Mouse (Mus musculus) ovary, adult 10 weeks (tissue): Measurements from ENCODE around the gene AW549877. TPM values are rescaled to one million over a fixed set of nuclear protein-coding genes. Genes with fewer than 3 reads are reported as not detected.

ENCODE experiments used
- polyA plus RNA-seq: library from polyadenylated mRNA; stranded (reverse); fragments of 350-450 nt; fragmentation: Illumina TruSeq; extraction: RNeasy Lipid Tissue Mini Kit (QIAGEN cat#74804); gene quantifications from one replicate; pipeline ENCODE4 v1.2.3, GENCODE M21; 2014

Gene AW549877
- polyA plus RNA-seq: 172 TPM

DNA sequence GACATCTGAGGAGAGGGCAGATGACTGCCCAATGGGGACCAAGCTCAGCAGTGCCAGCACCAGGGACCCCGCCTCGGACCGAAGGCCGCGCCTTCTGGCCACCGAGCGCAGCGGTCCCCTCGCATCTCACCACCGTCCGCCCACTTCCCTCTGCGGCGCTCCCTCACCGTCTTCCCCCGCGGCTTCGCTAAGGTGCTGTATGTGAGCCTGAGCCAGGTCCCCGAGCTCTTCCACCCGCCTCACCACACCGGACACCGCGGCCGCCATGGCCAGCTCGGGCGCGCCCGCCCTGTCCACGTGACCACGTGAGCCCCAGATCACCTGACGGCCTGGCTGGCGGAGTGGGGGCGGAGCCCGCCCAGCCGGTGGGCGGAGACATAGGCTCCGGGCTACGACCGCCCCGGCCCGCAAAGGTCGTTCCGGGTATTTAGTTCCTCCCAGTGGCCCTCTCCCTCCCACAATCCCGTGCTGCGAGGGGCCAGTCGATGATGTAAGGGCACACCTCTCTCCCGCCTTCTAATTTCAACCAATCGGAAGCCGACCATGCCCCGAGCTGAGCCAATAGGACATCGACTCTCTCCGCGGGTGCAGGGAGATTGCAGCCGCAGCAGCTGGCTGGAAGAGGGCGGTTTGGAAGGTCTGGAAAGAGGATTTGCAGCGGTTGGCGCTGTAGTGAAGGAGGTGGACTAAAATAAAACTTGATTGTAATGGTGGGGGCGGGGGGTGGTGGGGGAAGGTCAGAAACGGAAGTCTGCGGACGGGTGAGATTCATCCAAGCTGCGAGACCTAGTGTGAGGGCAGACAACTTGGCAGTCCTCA is at the start of gene AW549877:
Gene AW549877 (minus strand): TSS at position 297 of the 819 bp plus-strand sequence.

DNA sequence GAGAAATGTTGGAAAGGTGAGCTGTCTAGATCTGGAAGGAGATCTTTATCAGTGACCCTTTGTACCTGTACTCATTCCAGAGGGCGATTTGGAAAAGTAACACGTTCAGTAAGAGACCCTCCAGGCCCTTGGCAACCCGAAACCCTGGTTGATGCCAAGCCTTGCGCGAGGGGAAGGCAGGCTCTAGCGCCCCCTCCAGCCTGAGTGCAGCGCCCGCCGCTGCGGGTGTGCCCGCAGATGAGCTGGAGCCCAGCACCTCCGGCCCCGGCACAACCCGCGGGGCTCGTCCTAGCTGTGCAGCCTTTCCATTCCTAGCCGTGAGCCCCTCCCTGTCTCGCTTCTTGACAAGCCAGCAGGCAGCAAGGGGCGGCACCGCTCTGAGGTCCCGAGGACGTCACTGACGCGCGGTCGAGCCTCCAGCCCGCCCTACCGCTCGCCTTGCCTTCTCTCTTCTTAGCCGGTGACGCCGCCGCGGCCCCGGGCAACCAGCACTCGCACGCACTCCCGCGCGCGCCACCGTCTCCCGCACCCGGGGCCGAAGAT is 30.8 kb upstream of the AW549877 start, which contains the start of gene Oxct1:
Gene Oxct1 (plus strand): TSS at position 153 of the 543 bp plus-strand sequence.

DNA sequence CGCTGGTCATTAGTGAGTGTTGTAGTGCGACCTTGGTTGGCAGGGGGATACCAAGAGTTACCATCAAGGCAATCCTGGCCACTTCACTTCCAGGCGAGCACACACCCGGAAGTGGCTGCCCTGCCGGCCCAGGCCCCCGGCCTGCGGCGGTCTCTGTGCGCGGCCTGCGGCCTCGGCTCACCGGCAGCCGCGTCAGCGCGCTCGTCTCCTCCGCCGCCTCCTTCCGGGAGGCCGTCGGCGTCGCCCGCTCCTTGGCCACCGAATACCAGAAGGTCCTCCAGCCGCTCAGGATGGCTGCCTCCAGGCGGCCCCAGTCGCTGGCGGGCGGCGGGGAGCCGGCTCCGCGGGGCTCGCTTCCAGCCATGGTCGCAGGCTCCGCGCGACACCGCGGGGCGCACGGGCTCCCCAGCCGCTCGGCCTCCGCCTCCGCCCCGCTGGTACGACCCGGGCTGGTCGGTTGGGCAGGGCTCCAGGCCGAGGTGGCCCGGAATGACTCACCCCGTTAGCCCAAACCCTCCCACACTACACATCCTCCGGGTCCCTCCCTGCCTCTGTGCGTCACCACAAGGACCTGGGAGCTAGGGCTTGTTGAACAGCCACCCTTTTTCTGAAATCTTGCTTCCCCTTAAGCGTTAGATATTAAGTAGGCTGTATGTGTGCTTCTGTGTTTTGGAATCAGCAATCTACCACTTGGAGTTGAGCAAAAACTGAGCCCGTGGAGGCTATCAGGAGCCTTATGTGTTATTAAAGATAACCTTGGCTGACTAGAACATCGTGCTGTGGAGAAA is 16.3 kb downstream of the AW549877 start, which contains the start of gene Fbxo4:
Gene Fbxo4 (minus strand): TSS at position 513 of the 788 bp plus-strand sequence.

Other genes starting within 250 kb of the AW549877 start
- 37.1 TPM for gene Fbxo4, start 16.2 kb downstream of the AW549877 start, polyA plus RNA-seq
- gene Oxct1, start 30.6 kb upstream of the AW549877 start, polyA plus RNA-seq: 256 TPM